Mouse (Mus musculus) spleen, postnatal 36 days (tissue): ENCODE measurements around the gene Thrb.
"Not testable (repeated sequence)": the region's sequence is repeated elsewhere in the genome, so short reads cannot be mapped to it uniquely, and the experiment has no call there.

Source experiments
- DNase-seq, 2 experiments: peaks; one replicate each; pipeline ENCODE4 v3.0.0; 2022; ENCODE audit warnings: low spot score in 2 of 2, mixed read lengths in 1 of 2

The Thrb gene

DNA sequence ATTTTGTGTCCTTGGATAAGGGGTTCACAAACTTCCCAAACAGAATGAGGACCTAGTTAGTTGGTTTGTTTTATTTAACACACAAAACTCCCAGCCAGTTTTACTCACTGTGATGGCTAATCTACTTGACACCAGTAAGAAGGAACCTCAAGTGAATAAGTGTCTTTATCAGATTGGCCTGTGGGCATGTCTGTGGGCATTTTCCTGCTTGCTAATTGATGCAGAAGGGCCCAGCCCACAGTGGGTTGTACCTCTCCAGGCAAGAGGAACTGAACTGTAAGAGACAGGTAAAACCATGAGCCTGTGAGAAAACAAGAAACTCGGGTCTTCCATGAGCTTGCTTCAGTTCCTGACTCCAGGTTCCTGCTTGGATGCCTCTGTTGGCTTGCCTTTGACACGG is 215.9 kb downstream of the Thrb start:
- no peak for DNase-seq

DNA sequence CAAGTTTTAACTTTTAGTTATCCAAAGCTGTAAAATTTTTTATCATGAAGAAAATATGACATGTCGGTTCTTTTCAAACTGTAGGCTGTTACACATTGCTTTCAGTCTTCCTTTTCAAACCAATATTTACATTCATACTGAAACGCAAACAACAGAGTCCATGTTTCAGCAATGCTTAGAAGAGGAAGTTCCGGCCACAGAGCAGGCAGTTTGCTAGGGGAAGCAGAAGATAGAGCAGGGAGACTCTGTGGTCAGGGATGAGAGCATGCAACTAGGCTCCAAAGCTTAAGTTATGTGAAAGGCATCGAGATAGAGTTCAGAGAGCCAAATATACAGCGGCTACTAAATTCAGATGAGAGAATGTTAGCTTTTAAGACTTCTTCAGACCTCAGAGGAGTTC is 219.4 kb downstream of the Thrb start:
- DNase-seq = peak in 1 of 2 experiments; percentile 8

DNA sequence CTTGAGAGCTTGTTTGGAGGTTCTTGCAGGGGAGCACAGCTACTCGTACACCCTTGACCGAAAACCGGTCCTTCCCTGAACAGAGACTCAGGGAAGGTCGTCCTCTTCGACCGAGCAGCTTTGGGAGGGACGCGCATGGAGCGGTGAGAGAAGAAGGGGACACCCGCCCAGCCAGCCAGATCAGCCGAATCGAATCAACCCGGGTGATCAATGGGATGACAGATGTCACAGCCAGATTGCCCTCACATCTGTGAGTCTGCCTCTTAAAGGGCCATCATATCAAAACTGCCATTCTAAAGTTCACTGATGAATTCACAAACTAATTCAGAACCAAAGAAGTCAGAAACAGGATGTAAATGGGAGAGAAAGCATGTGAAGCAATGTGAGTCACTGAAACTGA is 224.8 kb downstream of the Thrb start:
- DNase-seq = no peak

DNA sequence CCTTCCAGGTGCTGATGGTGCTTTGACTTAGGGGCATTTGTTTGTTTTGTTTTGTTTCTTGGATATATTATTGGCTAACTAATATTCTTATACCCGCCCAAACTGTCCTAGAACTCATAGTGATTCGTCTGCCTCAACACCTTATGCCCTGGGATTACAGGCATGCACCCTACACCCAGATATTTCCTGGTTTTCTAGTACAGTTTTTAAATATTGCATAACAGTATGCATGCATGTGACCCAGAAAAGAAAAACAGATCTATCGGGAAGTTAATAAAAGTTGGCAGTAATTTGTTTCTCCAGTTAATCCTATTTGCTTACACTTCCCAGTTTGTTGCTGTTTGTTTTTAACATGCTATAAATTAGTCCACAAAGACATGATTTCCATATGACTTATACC is 225.3 kb downstream of the Thrb start:
- DNase-seq = no peak

DNA sequence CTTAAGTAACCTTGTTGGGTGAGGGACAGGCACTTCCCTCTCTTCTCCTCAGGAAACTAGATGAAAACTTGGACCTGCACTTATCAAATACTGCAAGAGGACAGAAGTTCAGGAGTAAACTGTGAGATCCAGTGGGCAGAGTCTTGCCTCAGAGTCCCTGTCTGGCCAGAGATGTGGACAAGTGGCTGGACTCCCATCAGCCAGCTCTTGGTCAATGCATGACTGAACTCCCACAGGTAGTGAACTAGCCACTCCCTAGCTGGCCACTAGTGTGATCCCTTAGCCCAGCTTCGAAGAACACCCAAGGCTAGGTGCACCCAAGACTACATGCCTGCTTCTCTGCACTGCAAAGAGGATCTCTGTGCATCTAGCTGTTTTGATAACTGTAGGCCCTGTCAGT is 234.7 kb downstream of the Thrb start:
- no peak for DNase-seq

DNA sequence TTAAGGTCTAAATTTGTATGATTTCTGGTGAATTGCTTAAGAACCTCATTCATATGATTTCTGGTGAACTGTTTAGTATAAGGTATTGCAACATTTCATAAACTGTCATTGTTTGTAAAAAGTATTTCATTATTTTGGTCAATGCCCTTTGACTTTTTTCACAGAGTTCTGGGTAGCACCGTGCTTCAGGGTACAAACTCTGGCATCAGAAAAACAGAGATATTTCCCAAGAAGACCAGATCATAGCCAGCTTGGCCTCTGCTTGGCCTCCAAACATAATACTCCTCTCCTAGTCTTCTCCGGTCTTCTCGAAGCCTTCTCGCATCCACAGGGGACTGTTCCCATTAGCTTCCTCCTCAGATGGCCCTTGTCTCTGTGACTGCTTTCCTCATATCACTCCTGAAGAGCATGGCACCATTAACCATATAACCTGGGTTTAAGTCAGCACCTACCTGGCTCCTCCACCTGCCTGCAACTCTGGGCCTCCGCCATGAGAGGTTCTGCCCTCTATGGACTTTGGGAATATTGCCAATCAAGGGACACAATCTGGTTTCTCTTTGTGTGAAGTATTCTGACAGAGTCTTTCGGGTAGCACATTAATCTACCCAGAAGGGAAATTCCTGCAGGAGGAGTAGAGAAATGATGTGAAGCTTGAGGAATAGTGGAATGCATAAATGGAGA is 239.8 kb downstream of the Thrb start:
- DNase-seq = no peak

DNA sequence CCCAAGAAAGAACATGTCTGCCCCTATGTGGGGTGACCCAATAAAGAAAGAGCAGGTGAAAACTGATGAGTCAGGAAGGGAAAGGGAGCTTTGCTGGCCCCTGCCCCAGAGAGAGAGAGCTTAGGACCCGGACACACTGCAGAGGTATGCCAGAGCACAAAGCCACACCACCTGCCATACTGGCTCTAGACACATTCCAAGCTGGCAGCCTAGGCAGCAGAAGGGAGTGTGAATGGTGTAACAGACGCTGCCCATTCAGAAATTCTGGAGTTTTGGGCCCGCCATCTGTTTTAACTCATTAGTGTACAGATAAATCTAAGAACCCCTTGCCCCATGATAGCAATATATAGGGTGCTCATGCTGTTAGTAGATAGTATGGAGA is 240.3 kb downstream of the Thrb start:
- DNase-seq = no peak

DNA sequence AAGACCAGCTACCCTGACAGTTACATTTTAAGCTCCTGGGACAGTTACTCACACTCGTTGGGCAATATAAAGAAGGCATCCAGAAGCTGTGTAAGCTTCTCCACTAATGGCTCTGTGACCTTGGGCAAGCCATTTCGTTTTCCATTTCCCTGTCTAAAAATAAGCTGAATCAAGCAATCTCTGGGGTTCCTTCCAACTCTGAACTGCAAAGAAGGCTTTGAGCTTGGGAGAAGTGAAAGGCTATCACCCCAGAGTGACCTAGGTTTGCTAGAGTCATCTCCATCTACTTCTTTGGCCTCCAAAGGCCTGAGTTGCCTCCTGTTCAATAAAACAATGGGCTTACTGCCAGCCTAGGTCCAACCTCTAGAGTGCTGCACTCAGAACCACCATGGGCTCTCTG is 242.4 kb downstream of the Thrb start:
- DNase-seq = no peak

DNA sequence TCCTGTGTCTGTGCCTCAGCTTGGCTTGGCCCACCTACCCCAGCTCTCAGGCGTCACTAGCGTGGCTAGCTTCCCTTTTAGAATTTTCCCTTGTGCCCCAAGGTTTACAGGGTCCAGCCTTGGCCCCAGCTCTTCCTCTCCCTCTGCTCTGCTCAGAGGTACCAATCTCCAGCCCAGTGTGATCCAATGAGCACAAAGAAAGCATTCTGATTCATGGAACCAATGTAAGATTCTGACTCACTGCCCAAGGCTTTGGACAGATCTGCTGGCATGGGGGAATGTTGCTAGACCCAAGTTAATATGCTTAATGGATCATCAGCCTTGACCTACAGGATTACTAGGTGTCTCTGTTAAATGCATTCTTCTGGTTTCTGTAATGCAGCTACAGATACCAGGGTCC is 243.1 kb downstream of the Thrb start:
- DNase-seq = no peak

DNA sequence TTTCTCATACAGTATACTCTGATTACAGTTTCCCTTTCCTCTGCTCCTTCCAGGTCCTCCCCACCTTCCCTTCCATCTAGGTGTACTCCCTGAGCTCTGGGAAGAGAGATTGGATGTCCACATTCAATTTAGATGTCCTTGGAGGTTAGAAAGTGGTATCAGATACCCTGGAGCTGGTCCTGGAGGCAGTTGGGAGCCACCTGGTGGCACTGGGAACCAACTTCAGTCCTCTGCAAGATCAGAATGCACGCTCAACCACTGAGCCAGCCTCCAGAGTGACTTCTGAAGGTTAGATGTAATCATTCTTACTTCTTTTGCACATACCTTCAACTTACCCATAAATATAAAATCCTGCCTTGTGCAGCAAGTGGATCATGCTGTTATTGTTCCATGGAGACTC is 244.5 kb downstream of the Thrb start:
- DNase-seq = no peak

DNA sequence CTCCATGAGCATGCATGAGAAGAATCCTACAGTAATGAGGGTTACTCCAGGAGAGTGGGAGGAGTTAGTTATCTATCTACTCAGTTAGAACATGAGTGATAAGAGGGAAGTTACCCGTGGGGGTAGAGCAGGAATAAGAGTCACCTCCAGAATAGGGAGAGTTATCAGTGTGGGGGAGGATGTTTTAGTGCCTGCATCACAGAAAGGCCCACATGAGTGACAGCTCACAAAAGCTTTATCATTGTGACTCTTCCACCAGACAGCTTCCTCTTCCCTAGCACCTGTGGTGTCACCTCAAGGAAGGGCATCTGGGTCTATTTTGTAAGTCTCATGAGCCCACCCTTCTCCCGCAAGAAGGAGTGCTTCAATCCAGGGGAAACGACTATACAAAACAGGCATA is 245.6 kb downstream of the Thrb start:
- no peak for DNase-seq

DNA sequence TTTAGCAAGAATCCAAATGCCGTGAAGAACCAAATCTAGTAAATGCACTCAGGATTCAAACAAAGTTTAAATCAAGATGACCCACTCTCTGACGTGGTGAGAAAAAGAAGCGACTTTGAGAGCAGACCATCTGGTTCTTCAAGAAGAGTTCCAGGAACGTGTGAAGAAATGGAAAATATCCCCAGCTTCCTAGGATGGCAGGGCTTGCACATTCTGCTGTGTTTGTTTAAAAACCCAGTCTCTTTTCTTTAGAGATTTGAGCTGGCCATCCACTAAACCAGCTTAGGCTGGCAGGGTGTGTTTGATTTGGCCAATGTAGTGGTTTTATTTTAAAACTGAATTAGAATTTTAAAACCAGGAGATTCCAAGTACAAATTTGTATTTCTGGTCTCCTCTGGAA is 246.9 kb downstream of the Thrb start:
- no peak for DNase-seq

DNA sequence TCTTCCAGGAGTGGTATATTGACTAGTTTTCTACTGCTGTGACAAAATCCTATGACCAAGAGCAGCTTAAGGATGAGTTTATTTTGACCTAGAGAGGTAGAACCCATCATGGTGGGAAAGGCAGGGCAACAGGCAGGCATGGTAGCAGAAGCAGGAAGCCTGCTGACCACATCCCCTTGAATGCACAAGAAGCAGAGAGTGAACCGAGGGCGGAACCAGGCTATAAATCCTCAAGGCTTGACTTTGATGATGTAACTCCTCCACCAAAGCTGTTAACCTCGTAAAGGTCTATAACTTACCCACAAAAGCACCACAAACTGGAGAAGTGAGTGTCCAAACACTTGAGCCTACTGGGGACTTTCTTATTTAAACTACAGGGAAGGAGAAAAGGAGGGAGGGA is 251.1 kb downstream of the Thrb start:
- no peak for DNase-seq

DNA sequence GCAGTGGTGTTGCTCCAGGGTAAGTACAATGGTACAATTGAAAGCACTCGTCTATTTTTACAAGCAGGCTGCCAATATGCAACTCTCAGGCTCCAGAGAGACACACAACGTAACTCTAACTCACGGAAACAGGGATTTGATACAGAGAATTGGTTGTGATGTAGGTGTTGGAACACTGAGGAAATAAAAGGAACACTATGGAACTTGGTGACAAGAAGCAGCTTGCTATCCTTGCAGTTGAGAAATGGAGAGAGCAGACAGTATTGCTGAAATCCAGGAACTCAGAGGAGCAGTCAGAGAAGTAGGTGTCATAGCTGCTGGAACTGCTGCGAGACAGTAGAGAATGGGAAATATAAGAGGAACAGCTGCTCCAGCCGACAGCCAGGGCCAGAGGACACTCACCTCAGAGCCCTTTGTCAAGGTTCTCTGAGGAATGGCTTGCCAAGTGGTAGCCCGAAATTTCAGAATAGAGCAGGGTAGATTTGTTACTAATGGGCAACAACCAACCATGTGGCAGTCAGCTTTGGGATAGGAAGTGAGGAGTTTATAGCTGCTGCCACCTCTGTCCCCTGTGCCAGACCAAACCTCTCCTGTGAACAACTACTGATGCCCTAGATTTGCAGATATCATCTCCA is 252.6 kb downstream of the Thrb start:
- no peak for DNase-seq

DNA sequence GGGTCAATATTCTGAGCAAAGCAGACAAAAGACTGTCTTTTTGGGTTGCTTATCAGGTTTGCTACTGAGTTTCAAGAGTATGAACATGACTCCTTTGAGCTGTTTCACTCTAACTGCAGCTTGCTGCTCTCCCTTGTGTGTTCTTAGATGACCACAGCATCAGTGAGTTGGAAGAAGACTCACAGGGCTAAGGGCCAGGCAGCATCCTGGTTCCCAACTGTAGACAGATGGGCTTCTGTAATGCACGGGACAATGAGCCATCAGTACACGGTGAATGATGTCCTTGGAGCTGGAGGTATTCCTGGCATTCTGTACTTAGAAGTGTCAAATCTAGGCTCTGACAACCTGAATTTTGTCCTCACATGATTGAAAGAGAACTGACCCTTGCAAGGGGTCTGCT is 255.5 kb downstream of the Thrb start:
- DNase-seq = no peak

DNA sequence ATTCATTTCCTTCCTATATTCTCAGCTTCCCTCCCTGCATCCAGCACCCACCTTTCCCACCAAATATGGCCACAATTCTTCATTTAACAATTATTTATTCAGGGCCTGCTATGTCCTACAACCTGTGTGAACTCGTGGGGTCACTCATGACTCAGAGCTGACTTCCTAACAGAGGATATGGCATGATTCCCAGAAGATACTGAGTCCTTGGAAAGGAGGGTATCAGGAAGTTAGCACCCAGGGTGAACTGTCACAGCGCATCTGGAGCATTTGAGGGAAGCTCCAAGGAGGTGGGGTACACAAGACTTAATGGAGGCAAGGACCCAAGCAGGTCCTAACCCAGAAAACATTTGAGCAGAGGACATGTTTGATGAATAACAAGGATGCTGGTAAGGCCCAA is 256.6 kb downstream of the Thrb start:
- DNase-seq = no peak

DNA sequence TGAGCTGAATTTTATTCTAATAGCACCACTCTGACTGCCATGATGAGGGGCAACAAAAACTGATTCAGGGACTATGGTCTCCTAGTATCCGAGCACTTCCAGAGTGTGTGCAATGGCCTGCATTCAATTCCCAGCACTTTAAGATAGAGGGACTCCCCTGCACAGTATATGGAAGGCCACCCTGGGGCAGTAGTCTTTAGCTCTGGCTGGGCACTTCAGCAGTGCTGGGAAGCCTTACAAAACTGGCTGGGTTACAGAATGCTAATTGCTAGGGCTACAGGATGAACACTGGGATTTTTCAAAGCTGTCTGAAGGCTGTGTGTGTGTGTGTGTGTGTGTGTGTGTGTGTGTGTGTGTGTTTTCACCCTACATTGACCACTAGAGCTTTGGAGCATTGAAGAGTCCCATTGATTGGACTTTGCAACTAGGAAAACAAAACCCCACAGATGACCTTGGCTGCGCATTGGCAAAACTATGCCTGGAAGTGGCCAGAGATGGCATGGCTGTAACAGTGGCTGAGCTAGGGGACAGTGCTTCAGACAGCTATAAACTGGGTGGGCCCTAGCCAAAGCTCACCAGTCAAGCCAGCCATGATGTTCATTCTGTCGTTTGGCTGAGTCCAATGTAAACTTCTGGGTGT is 257.2 kb downstream of the Thrb start:
- DNase-seq = no peak

DNA sequence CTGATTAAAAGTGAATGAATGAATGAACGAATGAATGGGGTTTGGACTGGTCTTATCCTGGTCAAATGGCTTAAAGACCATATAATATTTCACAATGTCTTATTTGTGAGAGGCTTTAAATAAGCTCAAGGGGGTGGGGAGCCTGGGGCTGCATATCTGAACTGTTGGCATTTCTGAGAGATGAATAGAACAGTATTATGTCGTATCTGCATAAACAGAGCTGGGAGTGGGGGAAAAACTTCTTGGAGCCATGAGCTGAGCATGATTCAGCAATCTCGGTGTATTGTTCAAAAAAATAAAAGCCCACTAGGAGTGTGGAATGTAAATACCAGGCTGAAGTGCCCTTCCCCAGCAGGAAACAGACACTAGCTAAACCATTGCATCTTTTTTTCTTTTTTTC is 257.8 kb downstream of the Thrb start:
- no peak for DNase-seq

DNA sequence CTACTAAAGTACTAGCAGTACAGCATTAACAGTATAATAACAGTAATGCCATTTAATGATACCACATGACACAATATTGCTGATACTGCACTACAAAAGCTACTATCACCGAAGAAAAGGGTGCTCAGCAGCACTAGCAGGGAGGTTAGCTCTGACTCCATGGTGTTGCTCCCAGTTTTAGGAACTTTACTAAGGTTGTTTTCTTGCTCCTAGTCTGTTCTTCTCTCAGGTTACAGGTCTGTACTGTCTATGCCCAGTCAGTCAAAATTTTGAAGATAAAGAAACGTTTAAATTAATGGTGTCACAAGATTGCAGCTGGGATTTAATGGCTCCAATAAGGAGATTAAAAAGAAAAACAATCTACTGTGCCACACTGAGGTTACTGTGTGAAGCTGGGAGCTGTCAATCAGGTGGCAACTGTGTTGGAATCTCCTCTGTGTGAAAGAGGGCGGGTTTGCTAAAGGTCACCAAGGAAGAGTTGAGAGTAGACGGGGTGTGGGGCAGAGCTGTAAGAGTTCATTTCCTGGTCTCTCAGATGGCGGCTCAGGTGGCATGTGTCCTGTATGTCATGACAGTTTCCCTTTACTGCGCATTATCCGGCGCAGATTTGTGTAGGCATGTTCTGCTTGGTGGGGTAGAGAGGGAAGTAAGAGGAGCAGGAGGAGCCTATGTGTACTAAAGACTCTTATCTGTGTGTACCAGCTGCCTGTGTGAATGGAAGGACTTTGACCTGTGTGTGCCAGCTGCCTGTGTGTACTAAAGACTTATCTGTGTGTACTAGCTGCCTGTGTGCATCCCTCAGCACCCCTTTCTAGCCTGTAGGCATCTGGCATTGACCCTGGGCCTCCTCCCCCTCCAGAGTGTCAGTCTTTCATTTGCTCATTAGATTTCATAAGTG is 263.0 kb downstream of the Thrb start:
- DNase-seq = no peak

DNA sequence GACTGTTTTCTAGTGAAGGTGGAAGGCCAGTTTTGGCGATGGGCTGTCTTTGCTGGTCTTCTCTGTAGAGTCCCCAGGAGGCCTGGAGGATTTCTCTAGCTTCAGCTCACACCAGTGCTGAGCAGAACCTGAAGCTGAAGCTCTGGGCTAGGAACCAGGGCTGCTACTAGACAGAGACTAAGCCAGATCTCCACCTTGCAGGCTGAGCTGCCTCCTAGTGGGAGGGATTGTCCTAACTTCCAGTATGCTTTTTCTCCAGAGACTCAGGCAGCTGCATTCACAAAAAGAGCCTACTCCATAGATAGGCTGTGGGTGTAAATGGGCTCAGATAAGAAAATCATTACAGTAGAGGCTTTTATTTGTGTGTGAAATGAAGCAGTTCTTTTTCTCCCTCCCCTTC is 267.4 kb downstream of the Thrb start:
- no peak for DNase-seq

DNA sequence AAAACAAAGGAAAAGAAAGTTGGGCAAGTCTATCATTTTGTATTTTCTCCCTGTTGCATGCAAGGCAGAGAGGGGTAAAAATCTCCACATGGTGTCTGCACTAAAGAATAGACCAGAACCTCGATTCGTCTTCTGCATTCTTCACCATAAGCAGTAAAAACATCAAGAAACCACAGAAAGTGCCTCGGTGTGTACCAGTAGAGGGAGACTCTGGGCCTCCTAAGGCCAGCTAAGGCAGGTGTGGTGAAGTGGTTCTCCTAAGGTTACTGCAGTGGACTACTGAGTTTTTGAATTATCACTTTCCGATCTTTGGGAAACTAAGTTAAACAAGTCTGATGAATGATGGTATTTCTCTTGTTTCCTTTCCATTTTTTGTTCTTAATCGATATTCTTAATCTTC is 269.5 kb downstream of the Thrb start:
- DNase-seq = no peak

DNA sequence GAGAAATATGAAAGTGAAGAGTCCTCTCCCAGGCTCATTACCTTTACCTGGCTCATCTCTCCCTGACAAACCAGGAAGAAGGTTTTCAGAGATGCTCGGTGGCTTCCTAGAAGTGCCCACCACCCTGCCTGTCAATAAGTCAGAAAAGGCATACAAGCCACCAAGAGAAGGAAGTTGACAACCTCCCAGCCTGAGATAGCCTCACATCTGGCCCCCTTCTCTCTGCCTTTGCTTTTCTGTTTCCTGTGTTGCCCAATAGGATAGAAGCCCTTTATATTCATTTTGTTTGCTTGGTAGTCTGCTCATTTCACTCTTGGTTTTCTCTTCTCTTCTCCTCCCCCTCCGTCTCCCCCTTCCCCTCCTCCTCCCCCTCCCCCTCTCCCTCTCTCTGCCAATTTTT is 273.4 kb downstream of the Thrb start:
- DNase-seq = no peak

DNA sequence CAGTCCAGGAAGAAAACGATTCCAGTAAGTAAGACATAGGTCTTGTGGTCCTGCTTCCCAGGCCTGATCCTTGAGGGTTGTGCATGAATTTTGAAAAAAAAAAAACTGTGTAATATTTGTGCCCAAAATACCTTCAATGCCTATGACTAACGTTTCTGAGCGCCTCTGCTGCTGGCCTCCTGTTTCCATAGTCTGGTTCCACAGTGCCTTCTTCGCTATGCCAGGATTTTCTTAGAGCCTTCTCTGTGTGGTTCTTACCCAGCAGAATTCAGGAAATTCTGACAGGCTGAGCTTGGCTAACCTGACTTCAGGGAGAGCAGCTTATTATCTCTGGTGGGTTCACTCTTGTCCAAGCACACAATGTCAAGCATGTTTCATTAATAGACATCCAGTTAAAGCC is 274.7 kb downstream of the Thrb start:
- DNase-seq = not testable (repeated sequence)
